Mouse (Mus musculus): ENCODE results near the gene Rnf167.

Gene Rnf167

DNA sequence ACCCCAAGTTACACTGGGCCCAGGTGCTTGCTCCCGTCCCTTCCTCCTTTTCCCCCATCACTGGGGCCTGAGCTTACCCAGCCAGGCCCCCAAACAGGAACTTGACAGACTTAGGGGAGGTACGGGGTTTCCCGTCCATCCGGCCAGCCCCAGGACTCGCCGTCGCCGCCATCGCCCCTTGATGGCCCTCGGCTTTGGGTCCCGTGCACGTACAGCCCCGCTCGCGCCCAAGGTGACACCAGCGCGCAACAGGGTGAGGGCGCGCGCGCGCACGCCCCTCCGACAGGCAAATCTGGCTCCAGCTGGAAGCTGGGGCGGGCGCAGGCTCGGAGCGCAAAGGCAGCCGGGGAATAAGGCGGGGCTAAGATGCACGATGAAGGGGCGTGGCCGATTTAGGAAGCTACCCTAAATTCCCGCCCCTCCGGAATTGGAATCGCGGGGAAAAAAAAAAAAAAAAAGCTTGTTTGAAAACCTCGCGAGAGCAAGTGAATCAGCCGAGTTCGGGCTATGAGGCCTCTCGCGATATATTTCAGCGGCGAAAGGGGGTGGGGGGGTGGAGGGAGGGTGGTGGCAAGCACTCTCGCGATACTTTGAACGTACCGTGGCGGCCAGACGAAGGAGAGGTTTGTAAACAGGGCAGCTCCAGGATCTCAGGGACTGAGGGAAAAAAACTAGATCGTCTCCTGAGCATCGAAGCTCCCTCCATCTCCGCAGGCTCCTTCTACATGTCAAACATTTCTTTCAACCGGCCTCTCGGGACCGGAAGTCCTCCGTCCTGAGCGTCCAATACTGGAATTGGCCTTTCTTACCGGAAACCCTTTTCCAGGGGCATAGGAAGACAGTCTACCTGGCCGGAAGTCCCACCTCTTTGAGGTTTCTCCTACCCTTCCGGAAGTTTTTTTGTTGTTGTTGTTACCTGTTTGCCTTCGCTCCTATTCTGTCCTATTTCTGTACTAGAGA lies at the start of gene Rnf167, which contains the start of gene Slc25a11:
Gene Rnf167, plus strand, starts transcription at position 545 of the 960 bp plus-strand sequence.
Gene Slc25a11, minus strand, starts transcription at position 789 of the 960 bp plus-strand sequence.
- DNase-seq (ENCODE audit: low read depth), result peak; percentile 95

DNA sequence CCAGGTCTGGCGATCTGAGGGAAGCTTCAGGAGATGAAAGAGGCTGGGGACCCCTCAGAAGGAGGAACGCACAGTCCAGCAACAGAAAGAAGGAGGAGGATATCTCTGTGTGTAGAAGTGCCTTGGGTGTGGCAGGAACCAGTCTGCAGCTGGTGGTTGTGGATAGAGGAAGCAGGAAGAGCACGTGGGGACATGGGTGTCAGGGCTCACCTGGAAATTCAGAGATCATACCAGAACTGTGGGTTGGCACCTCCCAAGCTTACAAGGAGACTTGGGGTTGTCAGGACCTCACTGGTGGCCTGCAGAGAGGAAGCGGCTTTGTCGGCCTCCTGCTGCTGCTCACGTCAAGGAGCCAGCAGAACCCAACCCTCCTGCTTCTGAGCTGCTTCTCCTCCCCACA lies 49.7 kb upstream of the Rnf167 start:
- no peak for DNase-seq (ENCODE audit: low read depth)

GRCm38 (mm10) chr11:70598451-70598953 lies 48.5 kb upstream of the Rnf167 start:
- no peak for DNase-seq (ENCODE audit: low read depth)

GRCm38 (mm10) chr11:70605024-70605566 lies 41.9 kb upstream of the Rnf167 start:
- peak; percentile 44 for DNase-seq (ENCODE audit: low read depth)

DNA sequence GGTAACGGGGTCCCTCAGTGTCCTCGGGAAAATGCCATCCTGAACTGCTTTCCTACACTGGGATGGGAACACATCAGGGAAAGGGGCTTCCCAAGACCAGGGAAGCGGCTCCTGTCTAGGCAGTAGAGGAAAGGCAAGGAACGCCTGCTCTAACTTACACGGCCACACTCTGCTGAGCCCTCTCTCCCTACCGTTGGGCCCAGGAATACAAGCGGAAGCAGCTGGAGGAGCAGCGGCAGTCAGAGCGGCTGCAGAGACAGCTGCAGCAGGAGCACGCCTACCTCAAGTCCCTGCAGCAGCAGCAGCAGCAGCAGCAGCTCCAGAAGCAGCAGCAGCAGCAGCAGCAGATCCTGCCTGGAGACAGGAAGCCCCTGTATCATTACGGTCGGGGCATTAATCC lies 40.3 kb upstream of the Rnf167 start:
- DNase-seq (ENCODE audit: low read depth), result no peak

- no peak for DNase-seq (ENCODE audit: low read depth)
These were observed 39.4 kb upstream of the Rnf167 start for GRCm38 (mm10) chr11:70607611-70608010.

- DNase-seq (ENCODE audit: low read depth), result no peak
These were observed 38.5 kb upstream of the Rnf167 start for GRCm38 (mm10) chr11:70608381-70609066.

- no peak for DNase-seq (ENCODE audit: low read depth)
These were observed 36.3 kb upstream of the Rnf167 start for GRCm38 (mm10) chr11:70610752-70611151.

DNA sequence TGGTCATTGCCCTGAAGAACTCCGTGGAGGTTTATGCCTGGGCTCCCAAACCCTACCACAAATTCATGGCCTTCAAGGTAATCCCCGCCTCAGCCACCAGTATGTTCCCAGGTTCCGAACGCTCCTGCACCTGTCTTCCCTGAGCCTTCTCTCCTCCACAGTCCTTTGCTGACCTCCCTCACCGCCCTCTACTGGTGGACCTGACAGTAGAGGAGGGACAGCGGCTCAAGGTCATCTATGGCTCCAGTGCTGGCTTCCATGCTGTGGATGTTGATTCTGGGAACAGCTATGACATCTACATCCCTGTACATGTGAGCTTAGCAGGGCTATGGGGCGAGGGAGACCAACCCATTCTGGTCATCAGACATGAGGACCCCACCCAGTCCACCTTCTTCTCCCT lies 34.5 kb upstream of the Rnf167 start:
- DNase-seq (ENCODE audit: low read depth), result no peak

DNA sequence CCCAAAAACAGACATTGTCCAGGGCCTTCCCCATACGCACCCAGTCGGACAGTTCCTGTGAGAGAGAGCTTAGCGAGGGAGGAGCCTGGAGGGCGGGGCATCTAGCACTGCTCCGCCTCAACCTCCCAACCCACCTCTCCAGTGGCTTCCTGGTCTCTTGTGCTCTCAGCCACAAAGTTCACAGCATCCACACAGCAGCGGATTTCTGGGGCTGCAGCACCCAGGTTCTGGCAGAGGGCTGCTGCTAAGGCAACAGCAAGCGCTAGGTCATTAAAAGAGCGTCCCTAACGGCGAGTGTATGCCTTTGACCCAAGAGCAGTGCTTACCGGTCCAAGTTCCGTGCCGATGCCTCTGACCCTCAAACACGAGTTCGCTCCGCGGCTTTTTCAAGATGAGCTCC lies 32.0 kb upstream of the Rnf167 start:
- peak; percentile 39 for DNase-seq (ENCODE audit: low read depth)

GRCm38 (mm10) chr11:70615516-70616093 lies 31.4 kb upstream of the Rnf167 start, which contains the start of gene 4930544D05Rik:
4930544D05Rik (plus strand) TSS chr11:70615848.
- DNase-seq (ENCODE audit: low read depth), result no peak

DNA sequence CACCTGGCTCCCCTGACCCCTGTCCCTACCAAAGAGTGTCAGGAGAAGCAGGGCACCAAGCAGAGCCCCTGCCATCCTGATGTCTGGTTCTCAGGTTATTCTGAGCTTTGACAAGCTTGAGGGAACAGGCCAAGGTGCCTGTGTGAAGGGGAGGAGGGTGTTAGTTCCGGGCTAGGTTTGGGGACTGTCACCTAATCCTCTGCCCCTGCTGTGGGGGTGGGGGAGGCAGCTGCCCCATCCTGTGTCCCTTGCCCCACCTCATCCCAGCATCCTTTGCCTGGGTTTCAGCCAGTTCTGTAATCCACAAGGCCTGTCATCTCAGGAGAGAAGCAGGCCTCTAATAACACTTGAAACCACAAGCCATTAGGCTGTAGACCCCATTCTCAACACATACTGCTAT lies 27.9 kb upstream of the Rnf167 start, which contains the start of gene Chrne:
Gene Chrne, minus strand, starts transcription at position 116 of the 400 bp plus-strand sequence.
- DNase-seq (ENCODE audit: low read depth), result no peak

DNA sequence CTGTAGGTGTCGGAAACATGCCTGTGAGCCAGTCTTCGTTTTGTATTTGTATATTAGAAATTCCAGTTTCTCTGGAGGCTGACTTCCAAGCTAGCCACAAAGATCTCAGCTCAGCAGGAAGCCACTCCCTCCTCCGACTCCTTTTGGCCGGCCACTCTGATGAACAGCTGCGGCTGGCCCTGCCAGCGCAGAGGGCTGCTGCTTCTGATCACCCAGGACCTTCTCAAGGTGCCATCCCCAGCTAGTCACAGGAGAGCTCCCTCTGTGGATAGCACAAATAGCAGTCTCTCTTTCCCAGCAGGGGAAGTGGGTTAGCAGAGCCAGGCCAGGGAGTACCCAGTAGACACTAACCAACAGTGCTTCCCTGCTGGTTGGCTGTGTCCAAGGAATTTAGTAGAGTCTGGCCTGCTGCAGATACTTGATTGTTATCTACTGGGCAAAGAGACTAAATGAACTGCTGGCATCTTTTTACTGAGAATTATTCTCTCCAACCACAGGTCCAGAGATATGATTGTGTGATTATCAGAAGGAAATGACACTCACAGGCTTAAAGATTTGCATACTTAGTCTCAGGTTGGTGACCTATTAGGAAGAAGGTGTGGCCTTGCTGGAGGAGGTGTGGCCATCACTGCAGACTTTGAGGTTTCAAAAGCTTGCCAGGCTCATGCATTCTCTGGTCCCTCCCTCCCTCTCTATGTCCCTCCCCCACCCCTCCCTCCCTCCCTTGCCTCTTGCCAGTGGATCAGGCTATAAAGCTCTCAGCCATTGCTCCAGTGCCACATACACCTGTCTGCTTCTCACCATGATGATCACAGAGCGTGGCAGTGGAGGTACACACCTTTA lies 24.8 kb upstream of the Rnf167 start:
- DNase-seq (ENCODE audit: low read depth), result peak; percentile 40

DNA sequence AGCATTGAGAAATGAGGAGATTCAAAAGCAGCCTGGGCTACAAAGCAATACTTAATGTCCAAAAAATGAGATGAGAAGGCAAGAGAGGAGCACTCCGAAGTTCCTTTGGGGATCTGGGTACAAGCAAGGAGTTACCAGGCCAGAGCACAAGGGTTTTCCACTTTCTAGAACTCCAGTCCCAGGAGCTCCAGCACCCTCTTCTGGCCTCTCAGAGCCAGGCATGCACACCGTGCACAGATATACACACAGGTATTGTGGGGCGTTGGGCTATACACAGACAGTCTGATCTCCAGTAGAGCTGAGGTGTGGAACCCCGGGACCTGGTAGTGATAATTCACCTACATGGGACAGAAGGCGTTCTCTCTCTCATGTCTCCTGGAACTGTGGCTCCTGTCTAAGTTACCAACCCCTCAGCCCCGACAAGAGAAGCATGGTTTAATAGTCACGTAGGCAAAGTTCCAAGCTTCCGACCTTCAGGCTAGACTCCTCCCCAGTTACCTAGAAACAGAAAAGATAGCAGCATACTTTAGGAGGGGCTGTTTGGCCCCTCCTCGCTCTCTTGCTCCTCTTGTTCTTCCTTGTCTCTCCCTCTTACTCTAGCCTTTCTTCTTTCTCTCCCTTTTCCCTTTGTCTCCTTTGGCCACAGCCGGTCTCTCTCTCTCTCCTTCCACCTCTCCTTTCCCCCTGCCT lies 23.8 kb upstream of the Rnf167 start:
- DNase-seq (ENCODE audit: low read depth), result no peak

DNA sequence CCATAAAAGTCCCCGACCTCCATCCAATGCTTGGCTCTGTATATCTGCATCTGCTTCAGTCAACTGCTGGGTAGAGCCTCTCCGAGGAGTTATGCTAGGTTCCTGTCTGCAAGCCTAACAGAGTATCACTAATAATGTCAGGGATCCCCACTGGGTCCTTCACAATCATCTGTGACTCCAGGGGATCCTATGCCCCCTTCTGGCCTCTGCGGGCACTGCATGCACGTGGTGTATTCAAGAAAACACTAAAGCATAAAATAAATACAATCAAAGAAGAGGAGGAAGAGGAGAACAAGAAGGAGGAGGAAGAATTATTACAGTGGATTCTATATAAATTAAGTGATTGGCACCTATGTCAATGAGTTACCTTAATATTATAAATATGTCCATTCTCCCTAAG lies 21.6 kb upstream of the Rnf167 start:
- no peak for DNase-seq (ENCODE audit: low read depth)

- no peak for DNase-seq (ENCODE audit: low read depth)
These were observed 20.2 kb upstream of the Rnf167 start for GRCm38 (mm10) chr11:70626877-70627276.

GRCm38 (mm10) chr11:70628431-70628830 lies 18.6 kb upstream of the Rnf167 start:
- DNase-seq (ENCODE audit: low read depth), result no peak

- no peak for DNase-seq (ENCODE audit: low read depth)
These were observed 17.5 kb upstream of the Rnf167 start for GRCm38 (mm10) chr11:70629557-70629956.

DNA sequence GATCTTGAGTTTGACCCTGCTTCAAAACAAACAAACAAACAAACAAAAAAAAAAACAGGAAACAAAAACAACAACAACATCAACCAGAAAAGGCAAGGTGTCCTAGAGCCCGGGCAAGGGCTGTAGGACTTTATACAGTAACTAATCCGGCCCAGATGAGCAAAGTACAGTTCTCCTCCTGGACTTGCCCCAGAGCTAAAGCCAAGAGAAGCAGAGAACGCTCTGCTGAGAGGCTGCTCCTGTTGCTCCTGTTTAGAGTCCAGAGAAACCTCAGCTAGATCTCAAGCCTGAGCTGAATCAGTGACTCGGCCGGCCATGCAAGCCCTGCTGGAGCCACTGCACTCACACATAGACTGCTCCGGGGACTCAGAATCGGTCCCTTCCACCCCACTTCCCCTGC lies 16.9 kb upstream of the Rnf167 start:
- DNase-seq (ENCODE audit: low read depth), result no peak

DNA sequence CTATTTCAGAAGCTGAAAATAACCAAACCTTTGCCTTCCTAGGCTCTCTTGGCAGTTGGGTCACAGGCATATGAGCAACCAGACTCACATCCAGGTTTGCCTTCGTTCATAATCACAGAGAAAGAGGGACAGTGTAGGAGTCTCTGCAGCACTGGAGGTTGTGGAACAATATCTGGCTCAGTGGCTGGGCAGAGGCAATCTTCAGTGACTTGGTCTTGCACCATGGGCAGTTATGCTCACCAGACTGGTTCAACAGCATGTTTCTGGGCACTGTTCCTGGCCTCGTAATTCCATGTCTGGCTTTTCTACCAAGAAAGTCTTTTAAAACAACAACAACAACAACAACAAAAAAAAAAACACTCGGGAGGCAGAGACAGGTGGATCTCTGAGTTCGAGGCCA lies 11.4 kb upstream of the Rnf167 start:
- DNase-seq (ENCODE audit: low read depth), result no peak
